Mouse (Mus musculus) intestine, postnatal 0 days (tissue): Measurements from ENCODE around the gene Gpam. TPM values are rescaled to one million over a fixed set of nuclear protein-coding genes. Genes with fewer than 3 reads are reported as not detected.
A peak's percentile ranks its signal among the peaks of the same experiment; 100 is the strongest.

ENCODE experiments used
- ATAC-seq: fragments of 200-750 bp; cut with Nextera tagmentation; 2 replicates; pipeline ENCODE4 v1.8.0; 2017; ENCODE audit warnings: mild to moderate bottlenecking, moderate TSS enrichment, moderate library complexity
- H3K27ac ChIP-seq: fragments of 300-500 bp; sonication (generic); 2 replicates; pipeline ENCODE4 v1.5.1; 2014; ENCODE audit warnings: mild to moderate bottlenecking, low read depth, low read length, moderate library complexity
- H3K27me3 ChIP-seq: fragments of 300-500 bp; sonication (generic); replicated peaks from 2 replicates; pipeline ENCODE4 v1.6.1; 2014; ENCODE audit warnings: low read length, mixed read lengths; ENCODE audit not compliant: control insufficient read depth, insufficient read depth
- H3K36me3 ChIP-seq: fragments of 300-500 bp; sonication (generic); 2 replicates; pipeline ENCODE4 v1.6.1; 2014; ENCODE audit warnings: mild to moderate bottlenecking, moderate library complexity; ENCODE audit not compliant: control insufficient read depth, insufficient read depth
- H3K4me1 ChIP-seq: fragments of 300-500 bp; sonication (generic); replicated peaks from 2 replicates; pipeline ENCODE4 v1.6.1; 2014; ENCODE audit warnings: antibody characterized with exemption, low read length, mixed read lengths; ENCODE audit not compliant: control insufficient read depth, insufficient read depth
- H3K4me2 ChIP-seq: fragments of 300-500 bp; sonication (generic); replicated peaks from 2 replicates; pipeline ENCODE4 v1.6.1; 2014; ENCODE audit warnings: low read depth, mild to moderate bottlenecking, moderate library complexity
- H3K4me3 ChIP-seq: fragments of 300-500 bp; sonication (generic); 2 replicates; pipeline ENCODE4 v1.5.1; 2014; ENCODE audit warnings: low read depth, low read length
- H3K9ac ChIP-seq: fragments of 300-500 bp; sonication (generic); 2 replicates; pipeline ENCODE4 v1.6.1; 2014; ENCODE audit warnings: mild to moderate bottlenecking, low read depth, low read length
- H3K9me3 ChIP-seq: fragments of 300-500 bp; sonication (generic); 2 replicates; pipeline ENCODE4 v1.6.1; 2016; ENCODE audit warnings: mixed run types; ENCODE audit not compliant: control insufficient read depth
- CTCF ChIP-seq: sonication (generic); IDR thresholded peaks from 2 replicates; pipeline ENCODE4 v1.5.1; 2016; ENCODE audit warnings: low read depth, mild to moderate bottlenecking, control low read depth, antibody characterized with exemption, moderate library complexity
- WGBS: fragments of 180-500 bp; shearing (Covaris S2); extraction: QIAGEN DNeasy Blood & Tissue Kit; methylation state at CpG from one replicate; pipeline ENCODE4 v1.1.7; 2014; 5-methylcytosine and 5-hydroxymethylcytosine counted together
- polyA plus RNA-seq: library from polyadenylated mRNA; unstranded; fragments of >200 nt; fragmentation: Nextera tagmentation; extraction: Ambion mirVana; gene quantifications from 2 replicates; pipeline ENCODE4 v1.2.1, GENCODE M21; 2015

Gpam gene
- polyA plus RNA-seq, 1 experiment from 2014 or later = 6.6 TPM

GRCm38 (mm10) chr19:55063272-55063671 is 63.8 kb downstream of the Gpam start:
- 0 out of 2 replicates have a peak, but pooled peaks have one; percentile 5 for TF ChIP-seq CTCF
- H3K27me3 ChIP-seq = no peaks in the 10 kb centered on the region
- ATAC-seq = 0 out of 2 replicates have a peak, but pooled peaks have one; percentile 39
- H3K9ac ChIP-seq = no peak overlapping the region
- no peak overlapping the region for H3K4me3 ChIP-seq
- H3K27ac ChIP-seq = no peak overlapping the region; the same call in 1 of the 2 replicates
- H3K4me1 ChIP-seq = no peaks in the 10 kb centered on the region
- 0 out of 2 replicates have a peak overlapping the region, but pooled peaks have one; percentile 27 for H3K4me2 ChIP-seq
- peaks cover 8% of the 10 kb centered on the region for H3K36me3 ChIP-seq
- WGBS = 22% methylated on average over 6 of the region's 6 CpGs
- H3K9me3 ChIP-seq = 0 out of 2 replicates have a peak, but pooled peaks cover 4% of the 10 kb centered on the region

- WGBS = 80% methylated on average over 8 of the region's 8 CpGs
- ATAC-seq = no peak
Observed at GRCm38 (mm10) chr19:55062501-55062900, 64.5 kb downstream of the Gpam start.

GRCm38 (mm10) chr19:55061951-55062350 is 65.1 kb downstream of the Gpam start:
- no peak overlapping the region for H3K27ac ChIP-seq
- H3K36me3 ChIP-seq = peaks cover under 1% of the 10 kb centered on the region; the same call in 1 of the 2 replicates
- no peak overlapping the region for H3K9ac ChIP-seq
- whole genome bisulfite sequencing = 16% methylated on average over 5 of the region's 5 CpGs
- no peaks in the 10 kb centered on the region for H3K27me3 ChIP-seq
- ATAC-seq = no peak
- H3K4me1 ChIP-seq = no peaks in the 10 kb centered on the region
- 0 out of 2 replicates have a peak, but pooled peaks cover 4% of the 10 kb centered on the region for H3K9me3 ChIP-seq
- TF ChIP-seq CTCF = peak; percentile 82
- no peak overlapping the region; the same call in 1 of the 2 replicates for H3K4me2 ChIP-seq
- H3K4me3 ChIP-seq = no peak overlapping the region

More at GRCm38 (mm10) chr19:55062501-55062900, 64.5 kb downstream of the Gpam start:
- Histone ChIP-seq H3K36me3 (peaks cover 5% of the 10 kb centered on the region), H3K27ac (no peak overlapping the region), H3K4me1 (no peaks in the 10 kb centered on the region), H3K4me3 (no peak overlapping the region), H3K4me2 (no peak overlapping the region), H3K27me3 (no peaks in the 10 kb centered on the region), H3K9ac (no peak overlapping the region), H3K9me3 (0 out of 2 replicates have a peak, but pooled peaks cover 4% of the 10 kb centered on the region)
- TF ChIP-seq CTCF = no peak

- Histone ChIP-seq H3K36me3 (no peaks in the 10 kb centered on the region), H3K4me2 (peak overlapping the region; percentile 74), H3K27me3 (no peaks in the 10 kb centered on the region), H3K27ac (no peak overlapping the region), H3K4me3 (peak overlapping the region; percentile 32), H3K9ac (0 out of 2 replicates have a peak overlapping the region, but pooled peaks have one; percentile 27), H3K4me1 (no peaks in the 10 kb centered on the region), H3K9me3 (0 out of 2 replicates have a peak, but pooled peaks cover 4% of the 10 kb centered on the region)
- ATAC-seq = peak; percentile 23; the same call in 1 of the 2 replicates
- no peak for TF ChIP-seq CTCF
- 5% methylated on average over 14 of the region's 14 CpGs for WGBS
Observed at GRCm38 (mm10) chr19:55061447-55061901, 65.6 kb downstream of the Gpam start.

- Histone ChIP-seq H3K4me2 (peak overlapping the region; percentile 74), H3K27ac (no peak overlapping the region), H3K4me1 (no peaks in the 10 kb centered on the region), H3K27me3 (no peaks in the 10 kb centered on the region), H3K9ac (0 out of 2 replicates have a peak overlapping the region, but pooled peaks have one; percentile 27), H3K36me3 (no peaks in the 10 kb centered on the region), H3K4me3 (peak overlapping the region; percentile 32), H3K9me3 (0 out of 2 replicates have a peak, but pooled peaks cover 4% of the 10 kb centered on the region)
- ATAC-seq = peak; percentile 40; the same call in 1 of the 2 replicates
- WGBS = 7% methylated on average over 7 of the region's 7 CpGs
- TF ChIP-seq CTCF = peak; percentile 94
Observed at GRCm38 (mm10) chr19:55060964-55061363, 66.1 kb downstream of the Gpam start.

GRCm38 (mm10) chr19:55057483-55057882 is 69.6 kb downstream of the Gpam start:
- H3K27ac ChIP-seq = no peak overlapping the region
- H3K9me3 ChIP-seq = 0 out of 2 replicates have a peak, but pooled peaks cover 4% of the 10 kb centered on the region
- ATAC-seq = no peak
- H3K4me2 ChIP-seq = no peak overlapping the region
- no peak for TF ChIP-seq CTCF
- H3K27me3 ChIP-seq = no peaks in the 10 kb centered on the region
- H3K9ac ChIP-seq = no peak overlapping the region
- H3K36me3 ChIP-seq = no peaks in the 10 kb centered on the region
- H3K4me3 ChIP-seq = no peak overlapping the region
- 70% methylated on average over 5 of the region's 5 CpGs for WGBS
- no peaks in the 10 kb centered on the region for H3K4me1 ChIP-seq
